Mouse (Mus musculus) neural tube, embryonic 11.5 days (tissue): Measurements from ENCODE around the gene Gpr19. TPM values are rescaled to one million over a fixed set of nuclear protein-coding genes. Genes with fewer than 3 reads are reported as not detected.

Experiments used
- polyA plus RNA-seq: library from polyadenylated mRNA; unstranded; fragments of >200 nt; fragmentation: Nextera tagmentation; extraction: Ambion mirVana; gene quantifications from 2 replicates; pipeline ENCODE4 v1.2.1, GENCODE M21; 2014

The Gpr19 gene
- polyA plus RNA-seq, 1 experiment from 2014 or later = 31.0 TPM

Other genes starting within 250 kb of the Gpr19 start
- gene Dusp16, start 106.0 kb downstream of the Gpr19 start, polyA plus RNA-seq = 16.7 and 16.8 TPM in 2 replicates
- gene Crebl2, start 68.4 kb downstream of the Gpr19 start, polyA plus RNA-seq = 1.1 and 1.5 TPM in 2 replicates
- 17.8 and 20.7 TPM in 2 replicates for gene Cdkn1b, start 21.8 kb upstream of the Gpr19 start, polyA plus RNA-seq
- gene Apold1, start 83.1 kb upstream of the Gpr19 start, polyA plus RNA-seq = 2.8 and 3.2 TPM in 2 replicates
- gene Ddx47, start 113.0 kb upstream of the Gpr19 start, polyA plus RNA-seq = 109 and 112 TPM in 2 replicates
- gene Gprc5a, start 167.1 kb upstream of the Gpr19 start, polyA plus RNA-seq = 5.8 and 7.5 TPM in 2 replicates
- gene Gprc5d, start 219.7 kb upstream of the Gpr19 start, polyA plus RNA-seq = not detected in 2 replicates